Mouse (Mus musculus) hindbrain, embryonic 16.5 days (tissue): ENCODE measurements at regions not wholly inside any gene's neighbourhood (a gene's known extent, or its start where the extent isn't known, plus 50 kb on each side); places are given as distances from the start of the nearest gene placed in this dataset.

Experiments used
- ATAC-seq: fragments of 200-750 bp; cut with Nextera tagmentation; 2 replicates; pipeline ENCODE4 v1.8.0; 2017; ENCODE audit warnings: moderate TSS enrichment, moderate library complexity
- H3K27ac ChIP-seq: fragments of 300-500 bp; sonication (generic); 2 replicates; pipeline ENCODE4 v1.5.1; 2014; ENCODE audit warnings: low read depth, mild to moderate bottlenecking, control low read depth, low read length, moderate library complexity
- H3K27me3 ChIP-seq: fragments of 300-500 bp; sonication (generic); replicated peaks from 2 replicates; pipeline ENCODE4 v1.6.1; 2014; ENCODE audit warnings: low read length; ENCODE audit not compliant: control insufficient read depth, insufficient read depth
- H3K36me3 ChIP-seq: fragments of 300-500 bp; sonication (generic); 2 replicates; pipeline ENCODE4 v1.6.1; 2014; ENCODE audit warnings: mild to moderate bottlenecking, low read length, moderate library complexity, mixed read lengths; ENCODE audit not compliant: control insufficient read depth, insufficient read depth
- H3K4me1 ChIP-seq: fragments of 300-500 bp; sonication (generic); 2 replicates; pipeline ENCODE4 v1.6.1; 2014; ENCODE audit warnings: low read depth, low read length; ENCODE audit not compliant: control insufficient read depth, insufficient read depth
- H3K4me2 ChIP-seq: fragments of 300-500 bp; sonication (generic); 2 replicates; pipeline ENCODE4 v1.6.1; 2014; ENCODE audit warnings: mild to moderate bottlenecking, low read length, control low read depth, moderate library complexity
- H3K4me3 ChIP-seq: fragments of 300-500 bp; sonication (generic); 2 replicates; pipeline ENCODE4 v1.5.1; 2014; ENCODE audit warnings: mild to moderate bottlenecking, low read length, control low read depth, moderate library complexity
- H3K9ac ChIP-seq: fragments of 300-500 bp; sonication (generic); 2 replicates; pipeline ENCODE4 v1.6.1; 2014; ENCODE audit warnings: low read depth, mild to moderate bottlenecking, control low read depth, low read length, moderate library complexity
- H3K9me3 ChIP-seq: fragments of 300-500 bp; sonication (generic); 2 replicates; pipeline ENCODE4 v1.6.1; 2014; ENCODE audit warnings: mild to moderate bottlenecking, low read length, moderate library complexity; ENCODE audit not compliant: control insufficient read depth
- WGBS: fragments of 180-500 bp; shearing (Covaris S2); extraction: QIAGEN DNeasy Blood & Tissue Kit; methylation state at CpG from one replicate; pipeline ENCODE4 v1.1.7; 2014; 5-methylcytosine and 5-hydroxymethylcytosine counted together

DNA sequence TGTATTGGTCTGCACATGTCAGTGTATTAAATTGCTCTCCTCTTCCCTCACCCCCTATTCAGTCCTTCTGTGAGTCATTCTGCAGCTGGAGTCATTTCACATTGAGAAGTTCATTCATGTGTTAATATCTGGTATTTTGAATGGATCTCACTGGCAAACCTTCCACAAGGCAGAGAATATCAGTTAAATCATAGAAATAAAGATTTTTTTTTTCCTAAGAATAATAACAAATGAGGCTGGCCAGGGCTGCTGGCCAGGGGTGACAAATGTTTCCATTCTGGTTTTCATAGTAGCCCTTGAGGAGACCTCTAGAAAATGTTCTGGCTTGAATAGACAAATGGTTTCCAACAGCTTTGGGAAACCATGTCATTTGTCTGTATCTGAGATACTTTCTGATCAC lies 124.8 kb downstream of the Cdca7 start:
- no peaks in the 10 kb centered on the region for H3K36me3 ChIP-seq
- no peak overlapping the region for H3K4me2 ChIP-seq
- H3K27ac ChIP-seq: no peak overlapping the region
- no peak overlapping the region for H3K9ac ChIP-seq
- no peak overlapping the region for H3K4me3 ChIP-seq
- no peaks in the 10 kb centered on the region for H3K4me1 ChIP-seq
- no peaks in the 10 kb centered on the region for H3K9me3 ChIP-seq
- ATAC-seq: no peak
- H3K27me3 ChIP-seq: no peaks in the 10 kb centered on the region

DNA sequence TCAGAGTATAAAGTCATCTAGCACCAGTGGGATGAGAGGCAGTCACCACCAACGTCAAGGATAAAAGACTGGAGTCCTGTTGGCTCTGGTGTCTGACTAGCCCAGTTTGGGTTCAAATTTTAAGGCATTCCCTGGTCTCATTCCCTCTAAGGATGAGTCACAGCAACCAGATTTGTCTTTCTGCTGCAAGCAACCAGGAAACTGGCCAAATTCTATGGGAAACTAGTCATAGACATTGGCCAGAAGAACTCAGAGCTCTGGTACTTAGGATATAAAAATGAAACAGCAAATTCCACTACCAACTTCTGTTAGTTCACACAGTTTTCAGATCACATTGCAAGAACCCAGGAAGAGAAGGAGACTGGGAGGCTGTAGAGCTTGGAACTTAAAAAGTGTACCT lies 126.2 kb downstream of the Cdca7 start:
- Histone ChIP-seq H3K9me3 (no peaks in the 10 kb centered on the region), H3K4me3 (no peak overlapping the region), H3K27ac (no peak overlapping the region), H3K4me1 (no peaks in the 10 kb centered on the region), H3K9ac (no peak overlapping the region), H3K36me3 (no peaks in the 10 kb centered on the region), H3K27me3 (no peaks in the 10 kb centered on the region), H3K4me2 (no peak overlapping the region)
- WGBS: 69% methylated on average over 1 of the region's 1 CpGs
- ATAC-seq: no peak

DNA sequence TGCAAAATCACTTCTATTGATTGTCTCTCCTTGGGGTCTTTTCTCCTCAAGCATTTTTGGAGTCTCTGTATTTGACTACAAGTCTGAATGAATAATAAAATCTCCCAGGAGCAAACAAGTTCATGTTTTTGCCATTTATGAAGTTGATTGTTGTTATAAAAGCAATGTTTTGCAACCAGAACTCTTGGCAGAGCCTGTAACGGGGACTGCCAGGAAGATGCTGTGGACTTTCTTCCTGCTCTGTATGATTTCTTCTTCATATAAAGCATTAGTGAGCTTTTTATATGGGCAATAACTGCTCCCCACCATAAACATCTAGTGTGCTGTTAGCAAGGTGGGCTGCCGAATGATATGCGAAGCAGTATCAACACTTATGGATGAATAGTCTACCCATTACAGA lies 136.3 kb downstream of the Cdca7 start:
- Histone ChIP-seq H3K4me2 (no peak overlapping the region), H3K36me3 (no peaks in the 10 kb centered on the region), H3K27me3 (no peaks in the 10 kb centered on the region), H3K9ac (no peak overlapping the region), H3K9me3 (no peaks in the 10 kb centered on the region), H3K4me3 (no peak overlapping the region), H3K27ac (no peak overlapping the region), H3K4me1 (no peaks in the 10 kb centered on the region)
- no peak for ATAC-seq
- WGBS: 83% methylated on average over 3 of the region's 3 CpGs

DNA sequence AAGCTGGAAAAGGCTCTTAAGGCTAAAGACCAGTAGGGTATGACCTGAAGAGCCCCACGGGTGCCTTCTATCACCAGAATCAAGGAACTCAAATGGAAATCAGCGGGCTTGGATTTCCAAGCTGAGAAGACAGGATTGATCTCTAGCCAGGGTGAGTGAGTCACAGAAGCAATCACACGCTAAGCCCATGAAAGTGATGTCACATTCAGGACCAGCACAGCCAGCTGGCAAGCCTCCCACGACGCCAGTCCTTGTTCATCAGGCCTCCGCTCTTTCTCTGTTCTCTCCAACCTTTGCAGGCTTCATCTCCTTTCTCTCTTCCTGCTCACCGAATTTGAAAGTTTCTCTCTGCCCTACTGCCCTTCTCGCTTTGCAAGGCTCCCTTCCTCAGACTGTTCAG lies 138.3 kb downstream of the Cdca7 start:
- ATAC-seq: no peak
- Histone ChIP-seq H3K36me3 (no peaks in the 10 kb centered on the region), H3K9ac (no peak overlapping the region), H3K4me3 (no peak overlapping the region), H3K27me3 (no peaks in the 10 kb centered on the region), H3K4me1 (peaks cover 2% of the 10 kb centered on the region), H3K4me2 (no peak overlapping the region), H3K9me3 (no peaks in the 10 kb centered on the region), H3K27ac (no peak overlapping the region)
- 49% methylated on average over 7 of the region's 8 CpGs for WGBS

DNA sequence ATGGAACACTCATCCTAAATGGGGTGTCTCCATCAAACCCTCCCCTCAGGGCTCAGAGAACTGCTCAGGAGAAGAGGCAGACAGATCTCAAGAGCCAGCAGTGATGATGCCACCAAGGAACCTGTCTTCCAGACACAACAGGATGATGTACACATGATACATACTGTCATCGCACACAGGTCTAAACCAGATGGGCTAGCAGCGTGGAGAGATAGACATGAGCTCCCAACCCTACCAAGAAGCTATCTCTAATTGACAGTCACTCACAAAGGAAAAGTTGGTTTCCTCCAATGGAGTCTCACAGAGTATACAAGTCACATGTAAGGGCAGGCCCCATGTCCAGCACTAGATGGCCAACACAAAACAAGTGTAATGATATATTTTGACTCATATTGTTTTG lies 139.9 kb downstream of the Cdca7 start:
- 98% methylated on average over 2 of the region's 2 CpGs for WGBS

DNA sequence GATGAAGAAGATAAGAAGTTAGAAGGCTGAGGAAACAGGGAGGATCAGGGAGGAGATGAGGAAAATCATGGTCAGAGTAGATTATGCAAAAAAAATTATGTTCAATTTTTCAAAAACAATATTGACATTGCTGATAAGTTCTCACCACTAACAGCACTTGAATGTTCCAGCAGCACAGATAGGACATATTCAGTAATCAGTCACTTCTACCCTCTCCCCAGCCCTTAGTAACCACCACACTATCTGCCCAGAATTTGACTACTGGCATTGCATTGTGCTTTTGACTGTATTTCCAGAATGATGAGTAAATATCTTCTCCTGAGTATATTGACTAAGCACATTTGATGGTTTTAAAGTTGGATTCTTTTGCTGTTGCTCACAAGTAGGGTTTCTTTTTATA lies 140.5 kb downstream of the Cdca7 start:
- H3K4me2 ChIP-seq: no peak overlapping the region
- no peak overlapping the region for H3K9ac ChIP-seq
- H3K27me3 ChIP-seq: no peaks in the 10 kb centered on the region
- no peak overlapping the region for H3K27ac ChIP-seq
- no peak for ATAC-seq
- H3K4me1 ChIP-seq: peaks cover 4% of the 10 kb centered on the region
- no peaks in the 10 kb centered on the region for H3K36me3 ChIP-seq
- H3K9me3 ChIP-seq: no peaks in the 10 kb centered on the region
- H3K4me3 ChIP-seq: no peak overlapping the region

More for the DNA sequence above, 139.9 kb downstream of the Cdca7 start:
- H3K27me3 ChIP-seq: no peaks in the 10 kb centered on the region
- H3K4me2 ChIP-seq: no peak overlapping the region
- H3K36me3 ChIP-seq: no peaks in the 10 kb centered on the region
- H3K27ac ChIP-seq: no peak overlapping the region
- ATAC-seq: no peak
- peaks cover 4% of the 10 kb centered on the region for H3K4me1 ChIP-seq
- H3K4me3 ChIP-seq: no peak overlapping the region
- H3K9me3 ChIP-seq: no peaks in the 10 kb centered on the region
- no peak overlapping the region for H3K9ac ChIP-seq

DNA sequence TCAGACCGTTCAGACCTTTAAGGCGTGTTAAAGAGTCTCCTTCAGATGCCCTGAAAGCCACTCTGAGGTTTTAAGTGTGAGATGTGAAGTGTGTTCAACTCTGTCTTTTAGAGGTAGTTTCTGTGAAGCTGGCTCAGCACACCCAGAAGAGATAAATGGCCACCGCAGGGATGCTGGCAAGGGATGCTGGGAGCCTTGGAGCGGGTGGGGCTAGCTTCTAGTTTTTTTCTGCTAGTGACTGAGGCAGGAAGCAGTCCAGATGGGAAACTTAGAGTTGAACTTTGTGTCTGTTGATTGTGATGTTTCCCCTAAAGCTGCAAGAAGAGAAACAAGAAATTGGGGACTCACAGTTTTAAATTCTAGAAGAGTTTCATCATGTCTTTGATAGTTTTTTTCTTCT lies 143.5 kb downstream of the Cdca7 start:
- Histone ChIP-seq H3K27me3 (no peaks in the 10 kb centered on the region), H3K36me3 (no peaks in the 10 kb centered on the region), H3K27ac (no peak overlapping the region), H3K9ac (no peak overlapping the region), H3K4me1 (peaks cover 4% of the 10 kb centered on the region), H3K4me2 (peak overlapping the region; percentile 3; the same call in 1 of the 2 replicates), H3K9me3 (no peaks in the 10 kb centered on the region), H3K4me3 (no peak overlapping the region)
- WGBS: 29% methylated on average over 4 of the region's 4 CpGs
- ATAC-seq: no peak

DNA sequence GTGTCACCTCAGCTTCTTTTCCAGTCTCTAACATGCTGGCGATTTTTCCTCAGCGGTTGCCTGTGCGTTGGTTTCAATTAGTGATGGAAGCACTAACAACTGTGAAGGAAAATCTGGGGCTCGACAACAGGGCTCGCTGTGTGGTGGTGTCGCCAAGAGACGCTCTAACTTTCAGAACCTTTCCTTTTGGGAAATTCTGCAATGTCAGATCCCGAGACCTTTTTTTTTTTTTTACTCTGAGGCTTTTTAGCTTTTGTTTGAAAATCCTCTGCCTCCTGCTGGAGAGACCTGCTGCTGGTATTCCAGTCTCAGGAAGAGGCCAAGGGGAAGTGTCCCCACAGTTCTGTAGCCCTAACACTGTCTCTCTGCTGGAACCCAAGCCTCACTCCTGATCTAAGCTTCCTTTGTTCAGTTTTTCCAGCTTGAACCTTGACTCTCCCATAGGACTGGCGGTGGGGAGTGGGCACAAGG lies 144.3 kb downstream of the Cdca7 start:
- ATAC-seq: peak; percentile 20; the same call in 1 of the 2 replicates
- Histone ChIP-seq H3K4me3 (peak overlapping the region; percentile 15), H3K4me1 (peaks cover 4% of the 10 kb centered on the region), H3K4me2 (peak overlapping the region; percentile 47), H3K27me3 (no peaks in the 10 kb centered on the region), H3K36me3 (no peaks in the 10 kb centered on the region), H3K9ac (no peak overlapping the region), H3K27ac (no peak overlapping the region), H3K9me3 (no peaks in the 10 kb centered on the region)
- 4% methylated on average over 9 of the region's 9 CpGs for WGBS

DNA sequence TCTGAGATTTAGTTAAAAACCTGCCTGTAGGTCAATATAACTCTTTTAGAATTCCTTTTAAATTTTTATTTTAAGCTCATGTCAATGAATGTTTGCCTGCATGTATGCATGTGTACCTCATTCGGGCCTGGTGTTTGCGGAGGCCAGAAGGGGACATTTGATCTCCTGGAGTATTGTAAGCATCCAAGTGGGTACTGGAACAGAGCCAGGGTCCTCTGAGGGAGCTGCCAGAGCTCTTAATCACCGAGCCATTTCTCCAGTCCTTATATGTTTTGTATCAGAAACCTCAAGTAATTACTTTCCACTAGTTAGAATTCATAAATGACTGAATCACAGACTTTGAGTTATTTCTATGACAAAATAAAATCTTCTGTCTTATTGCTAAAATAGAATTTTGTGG lies 152.0 kb downstream of the Cdca7 start:
- no peak overlapping the region for H3K9ac ChIP-seq
- no peak overlapping the region for H3K27ac ChIP-seq
- peaks cover 5% of the 10 kb centered on the region for H3K4me1 ChIP-seq
- no peak overlapping the region for H3K4me2 ChIP-seq
- no peaks in the 10 kb centered on the region for H3K36me3 ChIP-seq
- no peaks in the 10 kb centered on the region for H3K27me3 ChIP-seq
- ATAC-seq: no peak
- no peaks in the 10 kb centered on the region for H3K9me3 ChIP-seq
- H3K4me3 ChIP-seq: no peak overlapping the region
- WGBS: 54% methylated on average over 3 of the region's 3 CpGs
